Mouse (Mus musculus) lung, postnatal 0 days (tissue): ENCODE measurements around the gene Rab11fip3.

ENCODE experiments used
- CTCF ChIP-seq: IDR thresholded peaks from 2 replicates; pipeline ENCODE4 v1.5.1; 2016; ENCODE audit warnings: antibody characterized with exemption, mild to moderate bottlenecking
- EP300 ChIP-seq: IDR thresholded peaks from 2 replicates; pipeline ENCODE4 v1.6.1; 2016; ENCODE audit warnings: antibody characterized with exemption, mild to moderate bottlenecking, control low read depth

DNA sequence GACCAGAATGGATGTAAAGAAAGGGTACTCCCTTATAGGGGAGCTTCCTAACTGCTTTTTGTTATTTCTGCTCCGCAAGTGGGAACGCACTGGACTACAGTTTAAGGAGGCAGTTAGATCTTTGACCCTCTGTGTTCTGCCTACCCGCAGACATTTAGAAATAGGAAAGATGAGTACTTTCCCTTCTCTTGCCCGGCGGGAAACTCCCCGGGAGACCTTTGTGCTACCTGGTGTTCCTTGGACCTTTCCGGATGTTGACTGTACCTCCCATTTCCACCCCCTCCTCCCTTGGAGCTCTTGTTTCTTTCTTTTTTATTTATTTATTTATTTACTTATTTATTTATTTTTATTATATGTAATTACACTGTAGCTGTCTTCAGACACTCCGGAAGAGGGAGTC is 44.7 kb upstream of the Rab11fip3 start:
- TF ChIP-seq EP300 (no peak), CTCF (no peak)
